Mouse (Mus musculus): ENCODE measurements around the gene Pcgf2.
"Not testable (repeated sequence)": the region's sequence is repeated elsewhere in the genome, so short reads cannot be mapped to it uniquely, and the experiment has no call there.

Pcgf2 gene

GRCm38 (mm10) chr11:97657184-97657945 lies 42.9 kb downstream of the Pcgf2 start:
- no peak for ATAC-seq (ENCODE audit: insufficient number of reproducible peaks, low FRiP score, low TSS enrichment)

GRCm38 (mm10) chr11:97656269-97656971 lies 43.9 kb downstream of the Pcgf2 start:
- ATAC-seq (ENCODE audit: insufficient number of reproducible peaks, low FRiP score, low TSS enrichment) = no peak

- ATAC-seq (ENCODE audit: insufficient number of reproducible peaks, low FRiP score, low TSS enrichment) = no peak
Observed at GRCm38 (mm10) chr11:97654210-97654609, 46.1 kb downstream of the Pcgf2 start.

- not testable (repeated sequence) for ATAC-seq (ENCODE audit: insufficient number of reproducible peaks, low FRiP score, low TSS enrichment)
Observed at GRCm38 (mm10) chr11:97653376-97653775, 46.9 kb downstream of the Pcgf2 start.

- no peak; the same call in 1 of the 2 replicates for ATAC-seq (ENCODE audit: insufficient number of reproducible peaks, low FRiP score, low TSS enrichment)
Observed at GRCm38 (mm10) chr11:97650341-97650740, 50.0 kb downstream of the Pcgf2 start.

GRCm38 (mm10) chr11:97648541-97648940 lies 51.8 kb downstream of the Pcgf2 start:
- ATAC-seq (ENCODE audit: insufficient number of reproducible peaks, low FRiP score, low TSS enrichment) = not testable (repeated sequence)

- no peak; the same call in 1 of the 2 replicates for ATAC-seq (ENCODE audit: insufficient number of reproducible peaks, low FRiP score, low TSS enrichment)
Observed at GRCm38 (mm10) chr11:97644834-97645233, 55.5 kb downstream of the Pcgf2 start.

GRCm38 (mm10) chr11:97643380-97644055 lies 56.8 kb downstream of the Pcgf2 start:
- ATAC-seq (ENCODE audit: insufficient number of reproducible peaks, low FRiP score, low TSS enrichment) = no peak

GRCm38 (mm10) chr11:97642746-97643145 lies 57.6 kb downstream of the Pcgf2 start:
- no peak for ATAC-seq (ENCODE audit: insufficient number of reproducible peaks, low FRiP score, low TSS enrichment)

- no peak for ATAC-seq (ENCODE audit: insufficient number of reproducible peaks, low FRiP score, low TSS enrichment)
Observed at GRCm38 (mm10) chr11:97641668-97642067, 58.6 kb downstream of the Pcgf2 start.
